Mouse (Mus musculus): ENCODE results near the gene Gm7358. TPM values are rescaled to one million over a fixed set of nuclear protein-coding genes. Genes with fewer than 3 reads are reported as not detected.

The Gm7358 gene
- 0.41 TPM for polyA plus RNA-seq (2014; fragmentation: Illumina TruSeq; extraction: RNeasy Lipid Tissue Mini Kit (QIAGEN cat#74804); ENCODE audit: low read depth, low replicate concordance)

DNA sequence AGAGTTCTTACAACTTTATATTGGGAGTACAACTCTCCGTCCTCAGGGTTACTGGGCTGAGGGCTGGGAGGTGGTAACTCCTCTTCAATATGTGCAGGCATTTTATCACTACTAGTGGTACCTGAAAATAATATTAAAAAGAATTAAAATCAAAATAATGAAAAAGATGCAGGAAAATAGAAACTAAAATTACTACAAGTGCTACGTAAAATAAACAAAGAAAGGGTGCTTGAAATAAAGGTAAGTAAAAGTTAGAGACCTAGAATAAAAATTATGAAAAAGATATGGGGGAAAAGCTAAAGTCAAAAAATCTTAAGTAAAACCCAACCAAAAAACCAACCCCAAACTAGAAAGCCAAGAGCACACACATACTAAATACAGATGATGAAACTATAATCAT is at the start of gene Gm7358:
Gene Gm7358 (minus strand): TSS at position 101 of the 400 bp plus-strand sequence.

Other genes starting within 250 kb of the Gm7358 start
- gene Gm7168, start 111.2 kb downstream of the Gm7358 start, polyA plus RNA-seq (2014; fragmentation: Illumina TruSeq; extraction: RNeasy Lipid Tissue Mini Kit (QIAGEN cat#74804); ENCODE audit: low read depth, low replicate concordance): not detected
- gene Gm7356, start 55.8 kb downstream of the Gm7358 start, polyA plus RNA-seq (2014; fragmentation: Illumina TruSeq; extraction: RNeasy Lipid Tissue Mini Kit (QIAGEN cat#74804); ENCODE audit: low read depth, low replicate concordance): 0.41 TPM
- 17.6 TPM for gene Dact2, start 144.8 kb upstream of the Gm7358 start, polyA plus RNA-seq (2014; fragmentation: Illumina TruSeq; extraction: RNeasy Lipid Tissue Mini Kit (QIAGEN cat#74804); ENCODE audit: low read depth, low replicate concordance)
- gene Smoc2, start 220.0 kb upstream of the Gm7358 start, polyA plus RNA-seq (2014; fragmentation: Illumina TruSeq; extraction: RNeasy Lipid Tissue Mini Kit (QIAGEN cat#74804); ENCODE audit: low read depth, low replicate concordance): 81.5 TPM